Mouse (Mus musculus) hindbrain, embryonic 16.5 days (tissue): Measurements from ENCODE around the gene Ints3. TPM values are rescaled to one million over a fixed set of nuclear protein-coding genes. Genes with fewer than 3 reads are reported as not detected.
A peak's percentile ranks its signal among the peaks of the same experiment; 100 is the strongest.

Experiments used
- ATAC-seq: fragments of 200-750 bp; cut with Nextera tagmentation; 2 replicates; pipeline ENCODE4 v1.8.0; 2017; ENCODE audit warnings: moderate TSS enrichment, moderate library complexity
- H3K27ac ChIP-seq: fragments of 300-500 bp; sonication (generic); 2 replicates; pipeline ENCODE4 v1.5.1; 2014; ENCODE audit warnings: low read depth, mild to moderate bottlenecking, control low read depth, low read length, moderate library complexity
- H3K27me3 ChIP-seq: fragments of 300-500 bp; sonication (generic); replicated peaks from 2 replicates; pipeline ENCODE4 v1.6.1; 2014; ENCODE audit warnings: low read length; ENCODE audit not compliant: control insufficient read depth, insufficient read depth
- H3K36me3 ChIP-seq: fragments of 300-500 bp; sonication (generic); 2 replicates; pipeline ENCODE4 v1.6.1; 2014; ENCODE audit warnings: mild to moderate bottlenecking, low read length, moderate library complexity, mixed read lengths; ENCODE audit not compliant: control insufficient read depth, insufficient read depth
- H3K4me1 ChIP-seq: fragments of 300-500 bp; sonication (generic); 2 replicates; pipeline ENCODE4 v1.6.1; 2014; ENCODE audit warnings: low read depth, low read length; ENCODE audit not compliant: control insufficient read depth, insufficient read depth
- H3K4me2 ChIP-seq: fragments of 300-500 bp; sonication (generic); 2 replicates; pipeline ENCODE4 v1.6.1; 2014; ENCODE audit warnings: mild to moderate bottlenecking, low read length, control low read depth, moderate library complexity
- H3K4me3 ChIP-seq: fragments of 300-500 bp; sonication (generic); 2 replicates; pipeline ENCODE4 v1.5.1; 2014; ENCODE audit warnings: mild to moderate bottlenecking, low read length, control low read depth, moderate library complexity
- H3K9ac ChIP-seq: fragments of 300-500 bp; sonication (generic); 2 replicates; pipeline ENCODE4 v1.6.1; 2014; ENCODE audit warnings: low read depth, mild to moderate bottlenecking, control low read depth, low read length, moderate library complexity
- H3K9me3 ChIP-seq: fragments of 300-500 bp; sonication (generic); 2 replicates; pipeline ENCODE4 v1.6.1; 2014; ENCODE audit warnings: mild to moderate bottlenecking, low read length, moderate library complexity; ENCODE audit not compliant: control insufficient read depth
- WGBS: fragments of 180-500 bp; shearing (Covaris S2); extraction: QIAGEN DNeasy Blood & Tissue Kit; methylation state at CpG from one replicate; pipeline ENCODE4 v1.1.7; 2014; 5-methylcytosine and 5-hydroxymethylcytosine counted together
- polyA plus RNA-seq: library from polyadenylated mRNA; unstranded; fragments of >200 nt; fragmentation: Nextera tagmentation; extraction: Ambion mirVana; gene quantifications from 2 replicates; pipeline ENCODE4 v1.2.1, GENCODE M21; 2015

The Ints3 gene
- polyA plus RNA-seq, 1 experiment from 2014 or later, result 27.8 TPM

DNA sequence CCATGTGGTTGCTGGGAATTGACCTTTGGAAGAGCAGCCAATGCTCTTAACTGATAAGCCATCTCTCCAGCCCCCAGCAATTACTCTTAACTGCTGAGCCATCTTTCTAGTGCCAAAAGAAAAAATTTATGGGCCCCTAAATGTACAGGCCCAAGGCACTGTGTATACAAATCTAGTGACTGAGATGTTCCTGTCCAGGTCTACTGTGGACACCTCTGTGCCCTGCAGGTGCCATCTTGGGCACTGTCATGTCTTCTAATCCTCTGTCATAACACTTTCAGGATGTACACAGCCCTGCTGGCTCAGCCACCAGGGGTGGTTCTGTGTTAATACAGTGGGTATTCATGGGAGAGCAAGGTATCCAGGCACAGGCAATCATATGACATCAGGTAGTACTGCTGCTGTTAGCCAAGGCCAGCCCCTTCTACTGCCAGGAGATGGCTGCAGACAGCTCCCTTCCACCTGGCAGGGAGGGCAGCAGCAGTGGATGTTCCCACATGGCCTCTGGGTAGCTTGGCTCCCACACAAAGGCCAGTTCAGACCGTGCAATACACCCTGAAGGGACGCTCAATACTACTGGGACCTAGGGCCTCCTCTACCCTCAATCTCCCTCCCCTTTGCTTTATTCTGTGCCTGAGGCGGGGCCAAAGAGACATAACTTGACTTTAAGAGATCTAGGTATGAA lies 57.7 kb downstream of the Ints3 start:
- 0 out of 2 replicates have a peak, but pooled peaks have one; percentile 8 for ATAC-seq
- 13% methylated on average over 3 of the region's 3 CpGs for WGBS
- Histone ChIP-seq H3K4me1 (no peaks in the 10 kb centered on the region), H3K9ac (no peak overlapping the region), H3K4me2 (no peak overlapping the region), H3K27ac (no peak overlapping the region), H3K27me3 (no peaks in the 10 kb centered on the region), H3K36me3 (no peaks in the 10 kb centered on the region), H3K9me3 (no peaks in the 10 kb centered on the region), H3K4me3 (no peak overlapping the region)

DNA sequence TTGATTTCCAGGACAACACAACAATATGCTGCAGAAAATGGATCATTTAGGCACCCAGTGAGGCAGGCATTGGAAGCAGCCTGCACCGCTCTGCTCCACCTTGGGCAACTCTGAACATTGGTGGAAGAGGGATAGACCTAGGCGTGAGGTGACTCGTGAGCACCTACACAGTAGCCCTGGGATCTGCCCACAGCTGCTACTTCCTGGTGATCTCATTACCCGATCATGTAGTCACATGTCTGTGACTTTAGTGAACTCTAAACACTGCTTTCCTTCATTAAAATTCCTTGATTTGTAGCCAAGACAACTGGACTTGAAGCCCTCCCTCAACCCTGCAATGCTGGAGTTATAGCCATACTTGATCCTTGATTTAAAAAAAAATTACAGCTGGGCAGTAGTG lies 59.1 kb downstream of the Ints3 start:
- ATAC-seq, result no peak
- H3K9ac ChIP-seq, result no peak overlapping the region
- no peak overlapping the region for H3K4me2 ChIP-seq
- no peaks in the 10 kb centered on the region for H3K27me3 ChIP-seq
- H3K4me1 ChIP-seq, result no peaks in the 10 kb centered on the region
- no peak overlapping the region for H3K4me3 ChIP-seq
- no peaks in the 10 kb centered on the region for H3K36me3 ChIP-seq
- no peaks in the 10 kb centered on the region for H3K9me3 ChIP-seq
- 82% methylated on average over 4 of the region's 4 CpGs for WGBS
- H3K27ac ChIP-seq, result no peak overlapping the region

DNA sequence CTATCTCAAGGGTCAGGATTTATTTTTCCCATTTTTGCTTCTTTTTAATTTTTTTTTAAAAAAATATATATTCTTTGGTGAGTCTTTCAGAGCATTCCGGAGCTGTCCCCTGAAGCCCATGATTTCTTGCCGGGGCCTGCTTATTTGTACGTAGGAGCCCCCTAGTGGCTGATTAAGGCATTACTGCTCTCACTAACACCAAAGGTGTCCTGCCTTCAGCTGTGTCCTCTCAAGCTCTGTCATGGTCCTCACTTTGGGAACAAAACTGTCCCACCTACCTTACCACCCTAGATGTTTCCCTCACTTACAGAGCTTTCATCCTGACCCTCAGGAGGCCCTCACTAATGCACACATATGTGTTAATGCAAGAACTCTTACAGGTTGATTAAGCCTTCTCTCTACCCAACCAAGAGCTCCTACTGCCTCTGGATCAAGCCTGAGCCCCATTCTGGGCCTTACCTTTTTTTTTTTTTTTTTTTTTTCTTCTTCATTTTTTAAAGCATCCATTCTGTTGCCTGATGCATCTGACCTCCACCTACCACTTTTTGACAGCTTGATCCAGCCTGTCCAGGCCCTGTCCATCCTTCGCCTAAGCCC lies 59.9 kb downstream of the Ints3 start:
- H3K4me3 ChIP-seq, result no peak overlapping the region
- no peaks in the 10 kb centered on the region for H3K36me3 ChIP-seq
- peak; percentile 79 for ATAC-seq
- H3K4me2 ChIP-seq, result no peak overlapping the region
- no peaks in the 10 kb centered on the region for H3K27me3 ChIP-seq
- H3K4me1 ChIP-seq, result no peaks in the 10 kb centered on the region
- no peaks in the 10 kb centered on the region for H3K9me3 ChIP-seq
- H3K27ac ChIP-seq, result no peak overlapping the region
- H3K9ac ChIP-seq, result no peak overlapping the region
- WGBS, result 26% methylated on average over 4 of the region's 4 CpGs

DNA sequence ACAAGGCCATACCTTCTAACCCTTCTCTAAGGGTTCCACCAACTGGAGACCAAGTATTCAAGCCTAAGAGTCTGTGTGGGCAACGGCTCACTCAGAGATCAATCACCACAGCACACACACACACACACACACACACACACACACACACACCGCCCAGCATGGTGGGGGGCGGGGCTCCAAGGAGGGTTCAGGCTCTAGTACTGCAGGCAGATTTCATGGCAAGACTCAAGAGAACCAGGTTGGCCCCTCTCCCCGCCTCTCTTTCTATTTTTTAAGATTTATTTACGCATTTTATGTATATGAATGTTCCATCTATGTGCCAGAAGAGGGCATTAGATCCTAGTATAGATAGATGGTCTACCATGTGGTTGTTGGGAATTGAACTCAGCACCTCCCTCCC lies 60.6 kb downstream of the Ints3 start:
- 74% methylated on average over 5 of the region's 5 CpGs for WGBS
- Histone ChIP-seq H3K4me2 (no peak overlapping the region), H3K27me3 (no peaks in the 10 kb centered on the region), H3K9me3 (no peaks in the 10 kb centered on the region), H3K36me3 (no peaks in the 10 kb centered on the region), H3K4me3 (no peak overlapping the region), H3K9ac (no peak overlapping the region), H3K4me1 (no peaks in the 10 kb centered on the region), H3K27ac (no peak overlapping the region)
- ATAC-seq, result no peak

DNA sequence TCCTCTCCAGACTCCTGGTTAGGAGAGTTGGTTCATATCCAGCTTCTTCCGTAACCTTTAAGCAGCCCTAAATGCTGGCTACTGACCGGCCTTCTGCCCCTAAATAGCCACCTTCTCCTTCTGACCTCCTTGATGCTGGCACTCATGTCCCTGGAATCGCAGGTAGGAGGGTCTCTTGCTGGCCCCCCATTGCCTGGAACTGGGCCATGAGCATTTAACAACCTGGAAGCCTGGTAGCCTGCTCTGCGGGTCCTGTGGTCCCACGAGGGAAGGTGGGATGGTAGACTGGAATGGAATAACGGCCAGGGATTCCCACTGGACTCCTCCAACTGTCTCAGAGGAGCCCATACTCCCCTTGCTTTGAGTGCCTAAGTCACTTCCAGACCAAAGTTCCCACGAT lies 61.6 kb downstream of the Ints3 start:
- 76% methylated on average over 7 of the region's 7 CpGs for WGBS
- Histone ChIP-seq H3K4me3 (no peak overlapping the region), H3K27me3 (no peaks in the 10 kb centered on the region), H3K9ac (no peak overlapping the region), H3K9me3 (no peaks in the 10 kb centered on the region), H3K36me3 (no peaks in the 10 kb centered on the region), H3K4me1 (no peaks in the 10 kb centered on the region), H3K27ac (no peak overlapping the region), H3K4me2 (no peak overlapping the region)
- no peak for ATAC-seq

DNA sequence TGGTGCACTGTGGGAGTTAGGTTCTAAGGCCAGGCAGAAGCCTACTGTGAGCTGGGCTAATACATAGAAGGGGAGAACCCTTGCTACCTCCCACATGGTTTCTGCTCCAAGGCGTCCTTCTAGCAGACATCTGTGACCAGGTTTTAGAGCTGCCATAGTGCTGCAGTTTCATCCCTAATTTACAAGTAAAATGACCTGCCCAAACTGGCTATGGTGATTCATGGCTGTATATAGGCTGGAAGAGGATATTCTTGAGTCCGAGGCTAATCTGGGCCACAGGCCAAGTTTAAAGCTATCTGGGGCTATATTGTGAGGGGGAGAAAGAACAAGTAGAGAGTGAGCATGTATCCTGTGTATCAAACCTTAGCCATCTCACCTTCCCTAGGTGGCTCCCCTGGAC lies 64.4 kb downstream of the Ints3 start:
- no peak for ATAC-seq
- Histone ChIP-seq H3K27ac (no peak overlapping the region), H3K4me1 (no peaks in the 10 kb centered on the region), H3K4me2 (no peak overlapping the region), H3K9ac (no peak overlapping the region), H3K27me3 (no peaks in the 10 kb centered on the region), H3K36me3 (no peaks in the 10 kb centered on the region), H3K4me3 (no peak overlapping the region), H3K9me3 (no peaks in the 10 kb centered on the region)
- 26% methylated on average over 2 of the region's 2 CpGs for WGBS

DNA sequence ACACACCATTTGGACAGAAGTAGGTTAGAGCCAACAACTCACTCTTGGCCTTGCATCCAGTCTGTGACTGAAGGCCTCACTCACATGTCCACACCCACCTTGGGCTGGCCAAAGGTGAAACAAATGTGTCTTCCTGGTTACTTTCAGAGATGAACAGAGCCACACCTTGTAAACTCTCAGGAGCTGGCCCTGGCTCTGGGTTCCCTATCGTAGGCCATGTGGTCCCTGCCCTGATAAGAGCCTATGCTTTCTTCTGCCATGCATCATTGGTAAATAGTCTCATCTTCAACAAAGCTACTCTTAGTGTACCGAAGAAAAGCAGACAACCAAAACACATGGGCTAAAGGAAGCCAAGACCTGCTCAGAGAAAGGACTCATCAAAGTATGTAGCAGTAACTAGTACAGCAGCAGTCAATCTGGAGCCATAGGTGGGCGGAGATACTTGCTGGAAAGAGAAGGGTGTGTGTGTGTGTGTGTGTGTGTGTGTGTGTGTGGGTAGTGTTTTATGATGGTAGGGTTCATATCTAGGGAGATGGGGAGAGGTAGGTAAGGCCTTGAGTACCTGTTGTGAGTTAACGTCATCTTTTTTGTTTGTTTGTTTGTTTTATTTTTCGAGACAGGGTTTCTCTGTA lies 66.3 kb downstream of the Ints3 start:
- Histone ChIP-seq H3K27ac (no peak overlapping the region), H3K9ac (no peak overlapping the region), H3K9me3 (no peaks in the 10 kb centered on the region), H3K4me2 (no peak overlapping the region), H3K36me3 (peaks cover 2% of the 10 kb centered on the region; the same call in 1 of the 2 replicates), H3K27me3 (no peaks in the 10 kb centered on the region), H3K4me1 (no peaks in the 10 kb centered on the region), H3K4me3 (no peak overlapping the region)
- ATAC-seq, result no peak
- WGBS, result 88% methylated on average over 5 of the region's 5 CpGs

DNA sequence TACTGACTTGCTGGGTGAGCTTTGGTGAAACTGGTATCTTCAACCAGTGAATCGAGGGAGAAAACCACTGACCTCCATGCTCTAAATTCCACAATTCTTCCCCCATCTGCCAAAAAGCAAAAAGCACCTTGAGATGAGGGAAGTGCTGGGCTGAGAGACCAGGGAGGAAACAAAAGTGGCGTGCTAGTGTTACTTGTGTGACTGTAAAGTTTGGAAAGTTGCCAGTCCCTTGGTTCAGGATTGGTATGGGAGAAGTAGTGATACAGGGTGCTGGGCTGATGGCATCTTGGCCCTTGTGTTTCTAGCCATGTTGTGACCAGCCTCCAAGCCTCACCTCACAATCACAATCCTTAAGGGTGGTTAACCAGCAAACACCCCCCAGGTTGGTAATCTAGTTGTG lies 71.1 kb downstream of the Ints3 start:
- no peak overlapping the region for H3K4me2 ChIP-seq
- H3K4me3 ChIP-seq, result no peak overlapping the region
- no peaks in the 10 kb centered on the region for H3K27me3 ChIP-seq
- H3K27ac ChIP-seq, result no peak overlapping the region
- no peak for ATAC-seq
- WGBS, result 75% methylated on average over 2 of the region's 2 CpGs
- peaks cover 14% of the 10 kb centered on the region for H3K36me3 ChIP-seq
- no peak overlapping the region for H3K9ac ChIP-seq
- H3K4me1 ChIP-seq, result no peaks in the 10 kb centered on the region
- H3K9me3 ChIP-seq, result no peaks in the 10 kb centered on the region

DNA sequence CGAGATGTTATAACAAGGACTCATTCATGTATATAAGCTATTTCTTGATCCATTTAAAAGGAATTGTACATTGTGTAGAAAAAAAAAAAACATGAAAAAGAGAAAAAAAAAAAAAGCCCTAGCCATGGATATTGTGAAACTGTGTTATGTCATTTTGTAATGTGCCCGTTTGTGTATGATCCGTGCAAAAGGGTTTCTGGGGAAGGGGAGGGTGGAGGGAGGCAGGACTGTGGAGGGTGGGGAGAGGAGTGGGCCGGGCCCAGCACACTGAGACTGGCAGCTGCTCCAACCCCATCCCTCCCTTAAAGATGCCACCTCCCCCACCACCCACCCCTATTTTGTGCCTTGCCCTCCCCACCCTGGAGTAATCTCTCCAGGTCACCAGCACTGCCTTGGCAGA lies 71.9 kb downstream of the Ints3 start:
- ATAC-seq, result no peak
- Histone ChIP-seq H3K4me3 (no peak overlapping the region), H3K27ac (no peak overlapping the region), H3K9me3 (no peaks in the 10 kb centered on the region), H3K4me1 (no peaks in the 10 kb centered on the region), H3K27me3 (no peaks in the 10 kb centered on the region), H3K36me3 (peaks cover 16% of the 10 kb centered on the region), H3K4me2 (no peak overlapping the region), H3K9ac (no peak overlapping the region)
- WGBS, result 77% methylated on average over 4 of the region's 4 CpGs
